Mouse (Mus musculus) midbrain, embryonic 15.5 days (tissue): Measurements from ENCODE around the gene Ehmt2. TPM values are rescaled to one million over a fixed set of nuclear protein-coding genes. Genes with fewer than 3 reads are reported as not detected.

Experiments used
- ATAC-seq: fragments of 200-750 bp; cut with Nextera tagmentation; replicated peaks from 2 replicates; pipeline ENCODE4 v1.8.0; 2017; ENCODE audit warnings: moderate TSS enrichment
- H3K27ac ChIP-seq: fragments of 300-500 bp; sonication (generic); 2 replicates; pipeline ENCODE4 v1.5.1; 2015; ENCODE audit warnings: mild to moderate bottlenecking, inconsistent platforms
- H3K27me3 ChIP-seq: fragments of 300-500 bp; sonication (generic); replicated peaks from 2 replicates; pipeline ENCODE4 v1.6.1; 2015; ENCODE audit warnings: inconsistent platforms
- H3K36me3 ChIP-seq: fragments of 300-500 bp; sonication (generic); replicated peaks from 2 replicates; pipeline ENCODE4 v1.6.1; 2015; ENCODE audit warnings: inconsistent platforms
- H3K4me1 ChIP-seq: fragments of 300-500 bp; sonication (generic); 2 replicates; pipeline ENCODE4 v1.6.1; 2015; ENCODE audit warnings: inconsistent platforms
- H3K4me2 ChIP-seq: fragments of 300-500 bp; sonication (generic); 2 replicates; pipeline ENCODE4 v1.6.1; 2015; ENCODE audit warnings: inconsistent platforms, mild to moderate bottlenecking, moderate library complexity
- H3K4me3 ChIP-seq: fragments of 300-500 bp; sonication (generic); 2 replicates; pipeline ENCODE4 v1.5.1; 2015; ENCODE audit warnings: mild to moderate bottlenecking, inconsistent platforms
- H3K9ac ChIP-seq: fragments of 300-500 bp; sonication (generic); 2 replicates; pipeline ENCODE4 v1.6.1; 2015; ENCODE audit warnings: mild to moderate bottlenecking, inconsistent platforms
- H3K9me3 ChIP-seq: fragments of 300-500 bp; sonication (generic); 2 replicates; pipeline ENCODE4 v1.6.1; 2016; ENCODE audit warnings: inconsistent platforms
- WGBS: fragments of 180-500 bp; shearing (Covaris S2); methylation state at CpG from one replicate; pipeline ENCODE4 v1.1.7; 2015; ENCODE audit warnings: mixed read lengths; 5-methylcytosine and 5-hydroxymethylcytosine counted together
- microRNA-seq: library from miRNA; unstranded; fragments of <30 nt; microRNA quantifications from one replicate; pipeline ENCODE4, GENCODE M21; 2016
- polyA plus RNA-seq: library from polyadenylated mRNA; unstranded; fragments of >200 nt; fragmentation: Nextera tagmentation; extraction: Ambion mirVana; gene quantifications from 2 replicates; pipeline ENCODE4 v1.2.1, GENCODE M21; 2015

Ehmt2 gene
- polyA plus RNA-seq, 1 experiment from 2014 or later, result 119 TPM

- ATAC-seq, result no peak
- Histone ChIP-seq H3K4me3 (no peak overlapping the region), H3K4me1 (peaks cover 8% of the 10 kb centered on the region), H3K36me3 (no peaks in the 10 kb centered on the region), H3K4me2 (no peak overlapping the region), H3K27me3 (peaks cover 19% of the 10 kb centered on the region), H3K9ac (no peak overlapping the region), H3K9me3 (no peaks in the 10 kb centered on the region), H3K27ac (no peak overlapping the region)
These were observed 62.6 kb downstream of the Ehmt2 start for GRCm38 (mm10) chr17:34960702-34961493.

GRCm38 (mm10) chr17:34962125-34962524, 63.9 kb downstream of the Ehmt2 start:
- Histone ChIP-seq H3K9ac (no peak overlapping the region), H3K4me1 (peaks cover 8% of the 10 kb centered on the region), H3K27ac (no peak overlapping the region), H3K4me3 (no peak overlapping the region), H3K9me3 (no peaks in the 10 kb centered on the region), H3K36me3 (no peaks in the 10 kb centered on the region), H3K4me2 (no peak overlapping the region), H3K27me3 (0 out of 2 replicates have a peak, but pooled peaks cover 14% of the 10 kb centered on the region)
- ATAC-seq, result no peak
- WGBS, result 38% methylated on average over 3 of the region's 3 CpGs

- Histone ChIP-seq H3K27ac (no peak overlapping the region), H3K27me3 (peaks cover 21% of the 10 kb centered on the region), H3K4me3 (no peak overlapping the region), H3K9ac (no peak overlapping the region), H3K4me1 (peaks cover 8% of the 10 kb centered on the region), H3K4me2 (no peak overlapping the region), H3K9me3 (no peaks in the 10 kb centered on the region), H3K36me3 (no peaks in the 10 kb centered on the region)
- ATAC-seq, result no peak
- 66% methylated on average over 1 of the region's 1 CpGs for WGBS
These were observed 64.6 kb downstream of the Ehmt2 start for GRCm38 (mm10) chr17:34962841-34963240.

Small RNAs within 50 kb of the gene (microRNA-seq; reads per million reads assigned to microRNA genes)
- not detected for gene Mir6972

Other genes starting within 250 kb of the Ehmt2 start
- 0.18 and 0.24 TPM in 2 replicates for gene Tnxb, start 227.9 kb upstream of the Ehmt2 start, polyA plus RNA-seq
- 0.22 TPM in 2 replicates for gene C4b, start 154.6 kb upstream of the Ehmt2 start, polyA plus RNA-seq
- gene Cyp21a1, start 93.9 kb upstream of the Ehmt2 start, polyA plus RNA-seq, result not detected in 2 replicates
- 41.2 and 50.4 TPM in 2 replicates for gene Stk19, start 61.5 kb upstream of the Ehmt2 start, polyA plus RNA-seq
- 75.0 and 79.1 TPM in 2 replicates for gene Dxo, start 61.5 kb upstream of the Ehmt2 start, polyA plus RNA-seq
- 67.4 and 73.8 TPM in 2 replicates for gene Skiv2l, start 48.3 kb upstream of the Ehmt2 start, polyA plus RNA-seq
- gene Nelfe, start 48.1 kb upstream of the Ehmt2 start, polyA plus RNA-seq, result 76.3 and 82.3 TPM in 2 replicates
- 2.6 and 3.3 TPM in 2 replicates for gene Cfb, start 36.0 kb upstream of the Ehmt2 start, polyA plus RNA-seq
- gene Zbtb12, start 19.0 kb upstream of the Ehmt2 start, polyA plus RNA-seq, result 17.4 and 17.5 TPM in 2 replicates
- gene Gm20547, start 16.4 kb upstream of the Ehmt2 start, polyA plus RNA-seq, result 0.18 TPM in 1 of 2 replicates, not detected in the other
- 2.1 and 3.1 TPM in 2 replicates for gene C2, start 204 bp upstream of the Ehmt2 start, polyA plus RNA-seq
- not detected in 2 replicates for gene Slc44a4, start 16.0 kb downstream of the Ehmt2 start, polyA plus RNA-seq
- gene Neu1, start 32.8 kb downstream of the Ehmt2 start, polyA plus RNA-seq, result 36.1 and 41.1 TPM in 2 replicates
- 0.24 and 0.31 TPM in 2 replicates for gene Hspa1b, start 60.8 kb downstream of the Ehmt2 start, polyA plus RNA-seq
- gene Gm20481, start 71.4 kb downstream of the Ehmt2 start, polyA plus RNA-seq, result not detected in 2 replicates
- gene Hspa1a, start 73.7 kb downstream of the Ehmt2 start, polyA plus RNA-seq, result 12.7 and 13.3 TPM in 2 replicates
- gene Hspa1l, start 74.2 kb downstream of the Ehmt2 start, polyA plus RNA-seq, result 1.2 and 1.5 TPM in 2 replicates
- 103 and 111 TPM in 2 replicates for gene Lsm2, start 83.4 kb downstream of the Ehmt2 start, polyA plus RNA-seq
- gene Vars, start 102.5 kb downstream of the Ehmt2 start, polyA plus RNA-seq, result 63.1 and 70.2 TPM in 2 replicates
- 0.06 and 0.15 TPM in 2 replicates for gene Vwa7, start 118.1 kb downstream of the Ehmt2 start, polyA plus RNA-seq
- 2.5 and 2.7 TPM in 2 replicates for gene Sapcd1, start 129.5 kb downstream of the Ehmt2 start, polyA plus RNA-seq
- gene Msh5, start 148.3 kb downstream of the Ehmt2 start, polyA plus RNA-seq, result 1.6 and 3.3 TPM in 2 replicates
- 62.4 and 72.1 TPM in 2 replicates for gene Clic1, start 151.5 kb downstream of the Ehmt2 start, polyA plus RNA-seq
- 337 and 380 TPM in 2 replicates for gene Ddah2, start 160.6 kb downstream of the Ehmt2 start, polyA plus RNA-seq
- 0.31 TPM in 1 of 2 replicates, not detected in the other for gene Ly6g6c, start 166.9 kb downstream of the Ehmt2 start, polyA plus RNA-seq
- 0.21 and 0.43 TPM in 2 replicates for gene Mpig6b, start 167.7 kb downstream of the Ehmt2 start, polyA plus RNA-seq
- 0.21 and 0.32 TPM in 2 replicates for gene Ly6g6e, start 178.4 kb downstream of the Ehmt2 start, polyA plus RNA-seq
- gene Ly6g6d, start 179.6 kb downstream of the Ehmt2 start, polyA plus RNA-seq, result 1.9 and 2.5 TPM in 2 replicates
- gene Ly6g6f, start 187.1 kb downstream of the Ehmt2 start, polyA plus RNA-seq, result not detected in 2 replicates
- gene Abhd16a, start 190.8 kb downstream of the Ehmt2 start, polyA plus RNA-seq, result 105 and 113 TPM in 2 replicates
- not detected in 2 replicates for gene Ly6g5c, start 209.8 kb downstream of the Ehmt2 start, polyA plus RNA-seq
- gene Ly6g5b, start 217.0 kb downstream of the Ehmt2 start, polyA plus RNA-seq, result 1.1 and 2.2 TPM in 2 replicates
- 25.9 and 28.9 TPM in 2 replicates for gene Gpank1, start 223.0 kb downstream of the Ehmt2 start, polyA plus RNA-seq
- gene Csnk2b, start 223.6 kb downstream of the Ehmt2 start, polyA plus RNA-seq, result 316 and 319 TPM in 2 replicates
- 8.3 and 9.6 TPM in 2 replicates for gene D17H6S53E, start 227.9 kb downstream of the Ehmt2 start, polyA plus RNA-seq
- gene Apom, start 233.6 kb downstream of the Ehmt2 start, polyA plus RNA-seq, result 0.56 and 1.4 TPM in 2 replicates
- gene Bag6, start 236.7 kb downstream of the Ehmt2 start, polyA plus RNA-seq, result 82.9 and 83.4 TPM in 2 replicates